Mouse (Mus musculus): ENCODE measurements around the gene Dnajb4.

DNA sequence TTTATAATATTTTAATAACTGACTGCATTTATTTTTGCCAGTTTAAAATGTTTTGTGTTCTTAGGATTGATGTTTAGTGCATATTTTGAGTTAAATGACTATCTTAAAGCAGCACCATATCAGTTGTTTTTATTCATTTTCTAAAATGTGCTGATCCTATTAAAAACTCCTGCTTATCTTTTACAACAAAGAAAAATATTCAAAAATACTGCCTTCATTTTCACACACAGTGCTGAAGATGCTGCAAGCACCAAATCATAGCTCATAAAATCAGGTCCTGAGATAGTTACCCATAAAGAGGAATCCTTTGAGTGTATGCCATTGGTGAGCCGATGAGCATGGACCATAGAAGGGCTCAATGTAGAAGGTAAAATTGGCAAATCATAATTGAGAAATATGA lies 25.1 kb upstream of the Dnajb4 start:
- TF ChIP-seq CTCF (IDR thresholded peaks at IDR 0.05; ENCODE audit: control insufficient read depth, insufficient read depth, low read length) (no peak), POLR2A (IDR thresholded peaks at IDR 0.05; ENCODE audit: borderline replicate concordance, control insufficient read depth, low read depth, low read length) (no peak)

Data from bone marrow, adult 2 months (tissue).